Mouse (Mus musculus) ES-Bruce4 (cell line): ENCODE results near the gene Actr8.

Experiments
- EP300 ChIP-seq: IDR thresholded peaks from 2 replicates; pipeline ENCODE4 v1.6.1; 2011; ENCODE audit warnings: low read depth, low read length; ENCODE audit not compliant: insufficient read depth
- POLR2A ChIP-seq: IDR thresholded peaks from one replicate; pipeline ENCODE4 v1.8.1; 2011; ENCODE audit warnings: low read length; ENCODE audit not compliant: insufficient read depth

GRCm38 (mm10) chr14:29987739-29988138, 9.6 kb downstream of the Actr8 start:
- no peak for TF ChIP-seq POLR2A
- no peak for TF ChIP-seq EP300
